Mouse (Mus musculus): ENCODE measurements around the gene Pgs1. TPM values are rescaled to one million over a fixed set of nuclear protein-coding genes. Genes with fewer than 3 reads are reported as not detected.

The Pgs1 gene
- polyA plus RNA-seq, 1 experiment, result 46.7 TPM

- TF ChIP-seq GATA1 (IDR thresholded peaks at IDR 0.05; ENCODE audit: low read length), result no peak
These were observed 14.6 kb downstream of the Pgs1 start for GRCm38 (mm10) chr11:118000565-118001215.

DNA sequence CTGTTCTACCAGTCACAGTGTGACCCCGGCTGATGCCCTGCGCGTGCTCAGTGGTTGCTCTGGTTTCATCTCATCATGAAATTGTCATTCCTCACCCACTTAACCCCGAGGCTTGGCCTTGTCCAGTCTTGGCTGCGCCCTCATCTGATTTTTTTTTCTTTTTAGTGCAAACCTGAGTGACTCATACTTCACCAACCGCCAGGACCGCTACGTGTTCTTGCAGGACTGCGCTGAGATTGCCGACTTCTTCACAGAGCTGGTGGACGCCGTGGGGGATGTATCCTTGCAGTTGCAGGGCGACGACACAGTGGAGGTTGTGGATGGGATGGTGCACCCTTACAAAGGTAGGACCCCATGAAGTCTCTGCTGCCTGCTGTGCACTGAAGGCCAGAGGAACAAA is 17.1 kb downstream of the Pgs1 start:
- no peak for TF ChIP-seq GATA1 (IDR thresholded peaks at IDR 0.05; ENCODE audit: low read length)

DNA sequence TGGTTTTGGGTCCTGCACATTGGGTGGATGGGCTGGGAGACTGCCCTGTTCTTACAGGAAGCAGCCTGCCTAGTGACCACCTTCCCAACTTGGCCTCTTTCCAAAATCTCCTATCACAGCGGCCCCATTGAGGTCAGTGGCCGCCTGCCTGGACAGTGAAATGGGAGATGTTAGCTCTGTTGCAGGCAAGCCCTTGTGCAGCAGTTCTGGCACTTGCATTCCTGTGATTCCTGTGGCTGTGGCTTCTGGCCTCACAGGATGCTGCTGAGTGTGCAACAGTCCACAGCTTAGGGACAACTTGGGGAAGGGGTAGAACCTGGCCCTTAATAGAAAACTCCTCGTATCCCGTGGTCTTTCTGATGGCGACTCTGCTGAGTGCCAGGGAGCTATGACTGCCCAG is 17.6 kb downstream of the Pgs1 start:
- TF ChIP-seq GATA1 (IDR thresholded peaks at IDR 0.05; ENCODE audit: low read length), result no peak

DNA sequence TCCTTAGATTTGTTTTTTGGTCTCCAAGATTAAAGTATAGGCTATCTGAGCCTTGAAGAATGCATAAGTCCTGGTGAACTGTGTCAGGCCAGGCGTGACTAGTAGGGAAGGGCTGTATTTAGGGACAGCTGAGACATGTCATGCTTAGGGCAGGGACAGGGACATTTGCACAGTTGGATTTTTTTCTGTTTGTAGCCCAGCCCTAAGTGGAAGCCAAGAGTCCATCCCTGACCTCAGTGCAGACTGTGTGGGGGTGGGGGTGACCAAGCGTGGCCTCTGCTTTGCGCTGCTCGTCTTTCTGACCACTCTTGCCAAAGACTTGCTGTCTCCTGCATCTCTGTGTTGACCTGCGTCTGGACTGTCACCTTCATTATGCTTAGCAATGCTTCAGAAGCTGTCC is 18.1 kb downstream of the Pgs1 start:
- TF ChIP-seq GATA1 (IDR thresholded peaks at IDR 0.05; ENCODE audit: low read length), result no peak

DNA sequence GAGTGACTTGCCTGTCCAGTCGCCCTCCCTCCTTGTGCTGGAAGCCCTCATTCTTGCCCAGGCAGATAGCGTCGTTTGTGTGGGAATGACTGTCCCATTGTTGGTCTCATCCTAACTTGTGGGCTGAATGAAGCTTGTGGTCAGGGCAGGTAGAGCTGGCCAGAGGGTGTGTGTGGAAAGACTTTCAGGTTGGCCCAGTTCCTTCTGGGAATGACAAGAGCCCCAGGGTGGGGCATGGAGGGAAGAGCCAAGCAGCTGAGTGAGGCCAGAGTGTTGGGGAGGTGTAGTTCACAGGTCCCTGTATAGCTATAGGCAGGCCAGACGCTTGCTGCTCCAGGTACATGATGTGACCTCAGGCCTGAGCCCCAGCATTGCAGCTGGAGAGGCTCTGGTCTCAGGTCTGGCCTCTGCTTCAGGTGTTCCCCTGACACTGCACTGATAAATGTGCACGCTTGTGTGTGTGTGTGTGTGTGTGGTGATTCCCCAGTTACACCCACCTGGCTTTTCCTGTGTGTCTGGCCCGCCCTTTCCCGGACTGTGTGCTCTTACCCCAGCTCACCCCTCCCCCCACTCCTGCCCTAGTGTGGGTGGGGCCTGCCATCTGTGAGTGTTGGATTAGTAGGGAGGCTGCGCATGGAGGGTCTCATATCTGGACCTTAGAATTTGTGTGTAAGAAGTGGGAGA is 21.5 kb downstream of the Pgs1 start:
- no peak for TF ChIP-seq GATA1 (IDR thresholded peaks at IDR 0.05; ENCODE audit: low read length)

- TF ChIP-seq GATA1 (IDR thresholded peaks at IDR 0.05; ENCODE audit: low read length), result no peak
These were observed 22.2 kb downstream of the Pgs1 start for GRCm38 (mm10) chr11:118008144-118008805.

DNA sequence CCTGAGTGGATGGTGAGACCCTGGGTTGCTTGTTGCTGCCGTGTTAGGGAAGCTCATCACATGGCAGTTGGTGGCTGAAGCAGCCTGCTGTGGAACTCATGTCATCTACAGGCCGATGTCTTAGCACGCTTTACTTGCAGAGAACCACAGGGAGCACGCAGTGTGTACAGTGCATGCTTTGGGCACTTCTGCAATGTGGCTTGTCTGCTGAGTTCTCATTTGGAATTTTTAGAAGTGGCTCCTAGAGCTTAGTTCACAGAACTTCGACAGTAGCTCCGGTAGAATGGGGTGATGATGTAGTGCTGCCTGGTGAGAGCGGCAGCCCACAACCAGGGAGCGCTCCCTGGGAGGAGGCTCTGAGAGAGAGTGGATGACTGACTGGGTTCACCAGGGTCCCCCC is 22.8 kb downstream of the Pgs1 start:
- no peak for TF ChIP-seq GATA1 (IDR thresholded peaks at IDR 0.05; ENCODE audit: low read length)

DNA sequence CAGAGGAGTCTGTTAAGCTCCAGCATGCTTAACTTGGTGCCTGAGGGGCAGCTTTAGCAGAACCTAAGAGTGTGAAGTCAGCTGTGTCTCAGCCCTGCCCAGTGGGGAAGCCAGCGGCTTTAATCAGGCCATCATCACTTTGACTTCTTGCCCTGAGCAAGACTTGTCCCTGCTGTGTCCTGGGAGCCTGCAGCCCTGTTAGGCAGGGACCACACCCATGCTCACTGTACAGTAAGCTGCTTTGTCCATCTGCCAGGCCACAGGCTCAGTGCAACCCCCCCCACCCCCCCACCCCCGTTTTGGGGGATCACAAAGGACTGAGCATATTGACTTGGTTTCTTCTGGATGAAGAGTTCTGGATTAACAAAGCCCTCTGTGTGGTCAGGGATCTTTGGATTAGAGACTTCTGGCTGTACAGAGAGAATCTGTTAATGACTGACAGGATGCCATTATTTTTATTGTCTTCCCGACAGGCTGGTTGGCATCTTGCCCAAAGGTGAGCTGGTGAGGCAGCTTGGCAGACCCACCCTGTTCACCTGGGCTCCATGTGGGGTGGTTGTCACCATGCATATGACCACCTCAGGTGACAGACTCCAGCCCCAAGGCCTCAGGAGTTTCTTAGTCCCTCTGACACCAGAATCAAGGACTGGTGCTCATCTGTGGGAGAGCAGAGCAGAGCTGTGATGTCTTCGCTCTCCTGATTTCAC is 23.9 kb downstream of the Pgs1 start:
- no peak for TF ChIP-seq GATA1 (IDR thresholded peaks at IDR 0.05; ENCODE audit: low read length)

DNA sequence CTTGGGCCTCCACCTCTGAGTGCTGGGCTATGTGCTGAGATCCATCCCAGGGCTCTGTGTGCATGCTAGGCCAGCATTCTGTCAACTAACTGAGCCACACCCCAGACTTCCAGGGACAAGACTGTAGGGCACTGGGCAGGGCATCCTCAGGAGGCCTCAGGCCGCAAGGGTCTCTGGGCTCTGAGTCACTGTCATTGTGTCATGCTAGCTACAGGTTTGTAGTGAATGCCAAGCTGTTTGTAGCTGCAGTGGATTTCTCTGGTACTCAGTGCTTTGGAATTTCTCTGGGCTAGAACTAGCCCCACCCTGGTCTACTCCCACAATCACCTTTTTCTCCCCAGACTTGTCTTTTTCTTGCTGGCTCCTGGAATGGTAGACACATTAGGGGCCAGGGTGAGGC is 26.5 kb downstream of the Pgs1 start:
- no peak for TF ChIP-seq GATA1 (IDR thresholded peaks at IDR 0.05; ENCODE audit: low read length)

DNA sequence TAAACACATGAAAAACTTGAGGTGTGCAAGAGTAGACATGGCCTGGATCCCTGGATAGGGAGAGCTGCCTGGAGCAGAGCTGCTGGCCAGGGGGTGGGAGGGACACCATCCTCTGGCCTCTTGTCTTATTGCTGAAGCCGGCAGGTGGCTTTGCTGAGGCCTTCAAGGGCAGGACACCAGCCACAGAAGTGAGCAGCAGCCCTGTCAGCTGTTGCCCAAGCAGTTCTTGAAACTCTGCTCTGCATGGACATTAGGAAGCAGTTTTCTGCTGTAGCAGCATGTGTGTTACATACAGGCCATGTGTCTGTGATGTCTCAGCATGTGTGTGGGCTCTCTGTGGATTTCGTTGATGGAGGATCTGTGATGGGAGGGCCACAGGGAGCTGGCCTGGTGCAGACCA is 27.2 kb downstream of the Pgs1 start:
- TF ChIP-seq GATA1 (IDR thresholded peaks at IDR 0.05; ENCODE audit: low read length), result no peak

DNA sequence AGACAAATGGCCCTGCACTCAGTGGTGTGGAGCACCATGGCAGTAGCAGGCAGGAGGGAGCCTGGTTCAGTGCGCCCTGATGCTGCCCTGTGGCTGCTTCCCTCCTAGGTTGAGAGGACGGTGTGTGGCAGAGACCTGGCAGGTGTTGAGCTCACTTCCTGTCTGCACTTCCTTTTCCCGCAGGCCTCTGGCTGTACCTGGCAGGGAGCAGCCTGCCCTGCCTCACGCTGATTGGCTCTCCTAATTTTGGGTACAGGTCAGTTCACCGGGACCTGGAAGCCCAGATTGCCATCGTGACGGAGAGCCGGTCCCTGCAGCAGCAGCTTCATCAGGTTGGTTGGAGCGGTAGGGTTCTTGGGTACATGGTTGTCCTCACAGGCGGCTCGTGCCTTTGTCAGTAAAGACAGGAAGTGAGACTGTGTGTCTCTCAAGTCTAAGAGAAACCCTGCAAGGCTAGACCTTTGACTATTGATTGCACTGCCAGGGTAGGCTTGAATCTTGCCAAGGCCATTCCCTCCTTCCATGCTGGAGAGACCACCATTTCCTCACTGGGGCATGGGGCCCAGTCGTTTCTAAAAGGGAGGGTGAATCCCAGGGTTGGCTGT is 28.4 kb downstream of the Pgs1 start:
- TF ChIP-seq GATA1 (IDR thresholded peaks at IDR 0.05; ENCODE audit: low read length), result no peak

- no peak for TF ChIP-seq GATA1 (IDR thresholded peaks at IDR 0.05; ENCODE audit: low read length)
These were observed 29.5 kb downstream of the Pgs1 start for GRCm38 (mm10) chr11:118015381-118016145.

GRCm38 (mm10) chr11:118018328-118018727 is 32.2 kb downstream of the Pgs1 start:
- no peak for TF ChIP-seq GATA1 (IDR thresholded peaks at IDR 0.05; ENCODE audit: low read length)

GRCm38 (mm10) chr11:118021806-118022205 is 35.7 kb downstream of the Pgs1 start:
- no peak for TF ChIP-seq GATA1 (IDR thresholded peaks at IDR 0.05; ENCODE audit: low read length)

DNA sequence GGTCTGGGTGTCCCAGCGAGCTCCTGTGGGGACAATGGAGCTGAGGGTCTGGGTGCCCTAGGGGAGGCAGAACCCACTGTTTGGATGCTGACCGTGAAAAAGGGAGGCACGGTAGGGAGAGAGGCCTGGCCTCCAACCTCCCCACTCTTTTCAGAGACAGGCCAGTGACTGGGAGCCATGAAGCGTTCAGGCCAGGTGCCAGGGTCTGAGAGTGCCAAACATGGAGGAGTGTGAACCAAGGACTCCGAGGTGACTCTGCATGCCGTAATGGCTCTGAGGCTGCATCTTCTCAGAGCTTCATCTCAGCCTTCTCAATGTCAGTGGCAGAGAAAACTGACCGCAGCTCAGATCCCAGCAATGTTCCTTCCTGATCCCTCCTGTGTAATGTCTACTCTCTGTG is 37.4 kb downstream of the Pgs1 start:
- TF ChIP-seq GATA1 (IDR thresholded peaks at IDR 0.05; ENCODE audit: low read length), result no peak

Measured in G1E-ER4 (cell line).